ENCODE assay signal across 11 mouse cellular contexts in the genomic region with DNA sequence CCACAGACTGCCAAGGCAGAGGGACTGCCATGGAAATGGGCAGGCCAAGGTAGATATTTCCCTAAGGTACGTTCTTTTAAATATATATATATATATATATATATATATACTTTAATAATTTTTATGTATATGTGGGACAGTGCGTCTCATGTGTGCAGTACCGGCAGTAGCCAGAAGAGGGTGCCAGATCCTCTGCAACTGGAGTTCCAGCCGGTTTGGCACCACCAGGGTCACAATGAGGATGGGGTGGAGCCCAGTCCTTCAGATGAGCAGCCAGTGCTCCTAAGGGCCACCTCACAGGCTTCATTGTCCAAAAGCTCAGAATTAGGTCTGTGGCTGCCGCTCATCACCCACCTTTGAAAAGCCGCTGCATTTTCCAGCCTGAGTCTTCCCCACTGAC. TPM values are rescaled to one million over a fixed set of nuclear protein-coding genes. Genes with fewer than 3 reads are reported as not detected.
DNase-seq lines count a peak whose midpoint lies in the region; ATAC-seq and TF ChIP-seq lines count a peak whose summit lies in the region.
"Had no signal": no experiment of that assay in that cellular context is flagged by ENCODE, and none has a peak within 500 bp of the region (broad histone marks: within the 10 kb centered on the region; RNA-seq: fewer than 3 reads in every experiment).

No protein-coding gene starts in this region.

- H3K27ac ChIP-seq in kidney, postnatal 0 days = no peak overlapping the region
- H3K27ac ChIP-seq in kidney, embryonic 15.5 days = no peak overlapping the region
- no peak overlapping the region for H3K27ac ChIP-seq in ES-Bruce4 (ENCODE audit: insufficient read depth, low read length)
- no peak overlapping the region for H3K27ac ChIP-seq in embryonic facial prominence, embryonic 11.5 days (replicated peaks; ENCODE audit: low read depth, low read length)

- TF ChIP-seq EP300 in ES-Bruce4 (IDR thresholded peaks at IDR 0.05; ENCODE audit: insufficient read depth, low read depth, low read length) = 0 out of 2 replicates have a peak, but pooled peaks have one; percentile 6

- no peak overlapping the region for H3K4me3 ChIP-seq in kidney, postnatal 0 days (replicated peaks; ENCODE audit: low read depth, low read length)
- H3K4me3 ChIP-seq in kidney, embryonic 15.5 days (replicated peaks) = no peak overlapping the region
- H3K4me3 ChIP-seq in ES-Bruce4 (ENCODE audit: low read depth, low read length) = no peak overlapping the region
- H3K4me3 ChIP-seq in embryonic facial prominence, embryonic 11.5 days (ENCODE audit: low read depth, low read length) = no peak overlapping the region
- H3K4me3 ChIP-seq: megakaryocyte, embryonic 14.5 days had no signal

- TF ChIP-seq POLR2A in ES-Bruce4 (IDR thresholded peaks at IDR 0.05; ENCODE audit: insufficient read depth, low read length) = no peak

- peak; percentile 19 to 34 for DNase-seq in adrenal gland, postnatal 36 days
- DNase-seq in adrenal gland, postnatal 4 days (ENCODE audit: low spot score in 2 of 2) = no peak
- DNase-seq in kidney, postnatal 0 days (ENCODE audit: low spot score) = peak; percentile 46
- DNase-seq in embryonic facial prominence, embryonic 11.5 days (ENCODE audit: low spot score) = peak; percentile 65
- peak; percentile 46 for DNase-seq in lung, postnatal 10 days
- DNase-seq in thymus, postnatal 25 days = peak; percentile 47

- no peak overlapping the region for H3K4me2 ChIP-seq in kidney, postnatal 0 days (ENCODE audit: low read length)
- no peak overlapping the region for H3K4me2 ChIP-seq in kidney, embryonic 15.5 days
- H3K4me2 ChIP-seq in embryonic facial prominence, embryonic 11.5 days (ENCODE audit: low read depth, low read length) = no peak overlapping the region

- ATAC-seq in kidney, postnatal 0 days (replicated peaks; ENCODE audit: low FRiP score, low read depth) = no peak
- ATAC-seq in kidney, embryonic 15.5 days (replicated peaks; ENCODE audit: low FRiP score) = no peak
- no peak for ATAC-seq in embryonic facial prominence, embryonic 11.5 days (replicated peaks; ENCODE audit: insufficient number of reproducible peaks, low FRiP score, low TSS enrichment, low read depth)
- ATAC-seq: Patski had no signal

- H3K9me3 ChIP-seq in kidney, postnatal 0 days (replicated peaks; ENCODE audit: low read length) = no peaks in the 10 kb centered on the region
- no peaks in the 10 kb centered on the region for H3K9me3 ChIP-seq in kidney, embryonic 15.5 days (replicated peaks)
- no peaks in the 10 kb centered on the region for H3K9me3 ChIP-seq in ES-Bruce4 (replicated peaks; ENCODE audit: control insufficient read depth, insufficient read depth, low read length, poor library complexity, severe bottlenecking)
- no peaks in the 10 kb centered on the region for H3K9me3 ChIP-seq in embryonic facial prominence, embryonic 11.5 days (replicated peaks; ENCODE audit: control insufficient read depth, low read length)

- no peaks in the 10 kb centered on the region for H3K4me1 ChIP-seq in kidney, postnatal 0 days (replicated peaks; ENCODE audit: insufficient read depth, low read length)
- H3K4me1 ChIP-seq in kidney, embryonic 15.5 days = no peaks in the 10 kb centered on the region
- no peaks in the 10 kb centered on the region for H3K4me1 ChIP-seq in ES-Bruce4 (ENCODE audit: control insufficient read depth, insufficient read depth, low read length)
- H3K4me1 ChIP-seq in embryonic facial prominence, embryonic 11.5 days (ENCODE audit: control insufficient read depth, insufficient read depth, low read length) = no peaks in the 10 kb centered on the region
- H3K4me1 ChIP-seq: megakaryocyte, embryonic 14.5 days had no signal

- no peaks in the 10 kb centered on the region for H3K36me3 ChIP-seq in kidney, postnatal 0 days (ENCODE audit: insufficient read depth, low read length)
- no peaks in the 10 kb centered on the region for H3K36me3 ChIP-seq in kidney, embryonic 15.5 days
- H3K36me3 ChIP-seq in ES-Bruce4 (ENCODE audit: control insufficient read depth, insufficient read depth, low read length, poor library complexity, severe bottlenecking) = no peaks in the 10 kb centered on the region
- H3K36me3 ChIP-seq in embryonic facial prominence, embryonic 11.5 days (replicated peaks; ENCODE audit: control insufficient read depth, insufficient read depth, low read depth, low read length) = no peaks in the 10 kb centered on the region

- no peaks in the 10 kb centered on the region for H3K27me3 ChIP-seq in kidney, postnatal 0 days (ENCODE audit: insufficient read depth, low read length)
- 0 out of 2 replicates have a peak, but pooled peaks cover 5% of the 10 kb centered on the region for H3K27me3 ChIP-seq in kidney, embryonic 15.5 days
- no peaks in the 10 kb centered on the region for H3K27me3 ChIP-seq in ES-Bruce4 (ENCODE audit: control insufficient read depth, insufficient read depth, low read length, poor library complexity, severe bottlenecking)
- H3K27me3 ChIP-seq in embryonic facial prominence, embryonic 11.5 days (ENCODE audit: control insufficient read depth, insufficient read depth, low read length) = no peaks in the 10 kb centered on the region

- peak; percentile 66 for TF ChIP-seq CTCF in kidney, postnatal 0 days (IDR thresholded peaks at IDR 0.05; ENCODE audit: low read depth)
- TF ChIP-seq CTCF in ES-Bruce4 (IDR thresholded peaks at IDR 0.05; ENCODE audit: low read depth, low read length) = peak; percentile 83

- 43% methylated on average over 6 of the region's 6 CpGs for WGBS in kidney, postnatal 0 days
- WGBS in kidney, embryonic 15.5 days = 44% methylated on average over 6 of the region's 6 CpGs
- 36% methylated on average over 6 of the region's 6 CpGs for WGBS in embryonic facial prominence, embryonic 11.5 days

- no peak overlapping the region for H3K9ac ChIP-seq in kidney, postnatal 0 days (ENCODE audit: low read depth, low read length)
- no peak overlapping the region for H3K9ac ChIP-seq in kidney, embryonic 15.5 days
- no peak overlapping the region for H3K9ac ChIP-seq in ES-Bruce4 (ENCODE audit: low read depth, poor library complexity, severe bottlenecking)
- H3K9ac ChIP-seq in embryonic facial prominence, embryonic 11.5 days (replicated peaks; ENCODE audit: low read length) = no peak overlapping the region

RNA-seq across cellular contexts. Expression of a gene that starts 6.3 kb away (rescaled TPM):
- not detected for total RNA-seq in adrenal gland, postnatal 36 days (2021)
- total RNA-seq in adrenal gland, postnatal 4 days (2021) = not detected
- polyA plus RNA-seq in kidney, postnatal 0 days (2015; fragmentation: Nextera tagmentation; extraction: Ambion mirVana) = not detected in 2 replicates
- polyA plus RNA-seq in kidney, embryonic 15.5 days (2015; fragmentation: Nextera tagmentation; extraction: Ambion mirVana) = not detected in 2 replicates
- not detected in 2 replicates for polyA plus RNA-seq in ES-Bruce4 (2011; ENCODE audit: insufficient read depth, insufficient read length, low read depth, missing spikeins)
- not detected in 2 replicates for polyA plus RNA-seq in embryonic facial prominence, embryonic 11.5 days (2014; fragmentation: Nextera tagmentation; extraction: Ambion mirVana)
- total RNA-seq: heart, postnatal 10 days had no signal
- polyA plus RNA-seq: Patski had no signal

RNA-seq across cellular contexts. Expression of a gene that starts 25.8 kb away (rescaled TPM):
- 10 to 100 TPM; 30.4 to 33.4 TPM for total RNA-seq in adrenal gland, postnatal 36 days (2021)
- total RNA-seq in adrenal gland, postnatal 4 days (2021) = 10 to 100 TPM; 46.8 to 48.2 TPM
- polyA plus RNA-seq in kidney, postnatal 0 days (2015; fragmentation: Nextera tagmentation; extraction: Ambion mirVana) = 27.4 and 29.4 TPM in 2 replicates
- 48.6 and 53.6 TPM in 2 replicates for polyA plus RNA-seq in kidney, embryonic 15.5 days (2015; fragmentation: Nextera tagmentation; extraction: Ambion mirVana)
- 40.1 and 55.7 TPM in 2 replicates for polyA plus RNA-seq in ES-Bruce4 (2011; ENCODE audit: insufficient read depth, insufficient read length, low read depth, missing spikeins)
- 39.4 and 41.7 TPM in 2 replicates for polyA plus RNA-seq in embryonic facial prominence, embryonic 11.5 days (2014; fragmentation: Nextera tagmentation; extraction: Ambion mirVana)

RNA-seq across cellular contexts. Expression of a gene that starts 33.0 kb away (rescaled TPM):
- under 1 TPM; 0.16 to 0.30 TPM for total RNA-seq in adrenal gland, postnatal 36 days (2021)
- total RNA-seq in adrenal gland, postnatal 4 days (2021) = 1 to 10 TPM in 1 of 2 experiments, under 1 TPM in 1; 0.56 to 1.5 TPM
- 0.03 TPM in 1 of 2 replicates, not detected in the other for polyA plus RNA-seq in kidney, postnatal 0 days (2015; fragmentation: Nextera tagmentation; extraction: Ambion mirVana)
- 0.05 TPM in 1 of 2 replicates, not detected in the other for polyA plus RNA-seq in kidney, embryonic 15.5 days (2015; fragmentation: Nextera tagmentation; extraction: Ambion mirVana)
- polyA plus RNA-seq in ES-Bruce4 (2011; ENCODE audit: insufficient read depth, insufficient read length, low read depth, missing spikeins) = 0.58 and 0.88 TPM in 2 replicates
- polyA plus RNA-seq in embryonic facial prominence, embryonic 11.5 days (2014; fragmentation: Nextera tagmentation; extraction: Ambion mirVana) = 0.04 TPM in 2 replicates
- total RNA-seq: heart, postnatal 10 days had no signal
- polyA plus RNA-seq: Patski had no signal

RNA-seq across cellular contexts. Expression of a gene that starts 47.2 kb away (rescaled TPM):
- 10 to 100 TPM; 20.2 to 38.2 TPM for total RNA-seq in adrenal gland, postnatal 36 days (2021)
- total RNA-seq in adrenal gland, postnatal 4 days (2021) = 10 to 100 TPM; 24.9 to 26.4 TPM
- polyA plus RNA-seq in kidney, postnatal 0 days (2015; fragmentation: Nextera tagmentation; extraction: Ambion mirVana) = 67.0 and 68.9 TPM in 2 replicates
- 42.0 and 45.7 TPM in 2 replicates for polyA plus RNA-seq in kidney, embryonic 15.5 days (2015; fragmentation: Nextera tagmentation; extraction: Ambion mirVana)
- polyA plus RNA-seq in ES-Bruce4 (2011; ENCODE audit: insufficient read depth, insufficient read length, low read depth, missing spikeins) = 16.6 and 16.7 TPM in 2 replicates
- 13.3 and 17.9 TPM in 2 replicates for polyA plus RNA-seq in embryonic facial prominence, embryonic 11.5 days (2014; fragmentation: Nextera tagmentation; extraction: Ambion mirVana)

RNA-seq across cellular contexts. Expression of a gene that starts 56.9 kb away (rescaled TPM):
- 1 to 10 TPM; 3.0 to 5.2 TPM for total RNA-seq in adrenal gland, postnatal 36 days (2021)
- total RNA-seq in adrenal gland, postnatal 4 days (2021) = 10 to 100 TPM in 1 of 2 experiments, 1 to 10 TPM in 1; 8.9 to 13.3 TPM
- 5.4 TPM in 2 replicates for polyA plus RNA-seq in kidney, postnatal 0 days (2015; fragmentation: Nextera tagmentation; extraction: Ambion mirVana)
- polyA plus RNA-seq in kidney, embryonic 15.5 days (2015; fragmentation: Nextera tagmentation; extraction: Ambion mirVana) = 10.4 and 12.2 TPM in 2 replicates
- 4.6 and 4.7 TPM in 2 replicates for polyA plus RNA-seq in ES-Bruce4 (2011; ENCODE audit: insufficient read depth, insufficient read length, low read depth, missing spikeins)
- 9.8 and 10.5 TPM in 2 replicates for polyA plus RNA-seq in embryonic facial prominence, embryonic 11.5 days (2014; fragmentation: Nextera tagmentation; extraction: Ambion mirVana)

Comparison
In these comparisons a context has a peak if more than half of its experiments do, and no peak if none do; other contexts are left out.
1. DNase-seq: peak in adrenal gland, postnatal 36 days (2 of 2), kidney, postnatal 0 days (single experiment), embryonic facial prominence, embryonic 11.5 days (single experiment), lung, postnatal 10 days (single experiment) and thymus, postnatal 25 days (single experiment); none in adrenal gland, postnatal 4 days (0 of 2).